Mouse (Mus musculus) A20 (cell line): ENCODE results near the gene Kbtbd8.

Experiments
- DNase-seq: peaks from one replicate; pipeline ENCODE4 v3.0.0-alpha.2; 2011; ENCODE audit warnings: low read depth, low spot score

Gene Kbtbd8

DNA sequence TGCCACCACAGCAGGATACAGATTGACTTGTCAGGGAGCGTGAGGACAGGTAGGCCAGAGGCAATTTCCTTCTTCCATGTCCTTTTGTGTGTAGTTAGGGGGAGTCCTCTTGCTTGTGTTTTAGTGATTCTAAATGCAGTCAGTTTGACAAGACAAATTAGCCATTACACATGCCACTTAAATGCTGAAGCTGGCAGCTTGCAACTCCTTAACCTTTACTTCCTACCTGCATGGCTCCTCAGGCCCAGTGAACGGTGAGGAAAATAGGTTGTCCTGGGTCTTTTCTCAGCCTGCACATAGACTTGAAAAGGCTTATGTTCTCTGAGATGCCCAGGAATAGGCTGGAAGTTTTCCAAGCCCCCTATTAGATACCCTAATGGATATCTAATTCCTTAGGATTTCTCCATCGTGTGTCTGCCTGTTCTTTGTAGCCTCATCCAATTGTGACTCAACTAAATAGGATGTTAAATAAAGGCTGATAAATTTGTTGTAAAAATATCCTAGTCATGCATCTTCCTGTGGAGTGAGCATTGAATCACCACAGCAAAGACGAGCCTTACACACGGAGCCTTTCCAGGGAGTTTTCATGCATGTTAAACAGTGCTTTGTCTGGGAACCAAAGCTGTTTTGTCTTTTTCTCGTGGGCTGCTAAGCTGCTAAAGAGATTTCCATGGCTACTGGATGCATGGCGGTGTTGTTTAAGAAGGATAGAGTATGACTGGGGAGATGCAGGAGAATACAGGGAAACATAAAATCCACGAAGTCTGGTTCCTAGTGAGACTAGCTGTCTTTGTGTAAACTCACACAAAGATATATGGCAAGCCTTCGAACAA is 57.5 kb downstream of the Kbtbd8 start:
- DNase-seq, result no peak
